Mouse (Mus musculus) CH12.LX (cell line): ENCODE measurements around the gene Calcoco2.

Source experiments
- CTCF ChIP-seq, 2 experiments: IDR thresholded peaks in 1 of 2; conservative IDR thresholded peaks in 1 of 2; 2 replicates each; pipeline ENCODE4 v1.5.1; 2011 to 2012; ENCODE audit warnings: low read depth in 2 of 2, low read length in 2 of 2, improper control_type of control experiment in 1 of 2, inconsistent platforms in 1 of 2, mild to moderate bottlenecking in 1 of 2, moderate library complexity in 1 of 2
- E2F4 ChIP-seq: IDR thresholded peaks from 2 replicates; pipeline ENCODE4 v1.6.1; 2011; ENCODE audit warnings: low read depth, low read length, improper control_type of control experiment; ENCODE audit not compliant: insufficient replicate concordance
- ETS1 ChIP-seq: conservative IDR thresholded peaks from 2 replicates; pipeline ENCODE4 v1.6.1; 2012; ENCODE audit warnings: low read depth, mild to moderate bottlenecking, inconsistent platforms, low read length, improper control_type of control experiment, moderate library complexity
- GABPA ChIP-seq: IDR thresholded peaks from 2 replicates; pipeline ENCODE4 v1.6.1; 2012; ENCODE audit warnings: low read depth, low read length, improper control_type of control experiment, inconsistent platforms; ENCODE audit not compliant: insufficient replicate concordance
- HCFC1 ChIP-seq: IDR thresholded peaks from 2 replicates; pipeline ENCODE4 v1.6.1; 2012; ENCODE audit warnings: low read depth, mild to moderate bottlenecking, inconsistent platforms, low read length, improper control_type of control experiment
- MAX ChIP-seq: IDR thresholded peaks from 2 replicates; pipeline ENCODE4 v1.6.1; 2011; ENCODE audit warnings: low read length, improper control_type of control experiment
- MAZ ChIP-seq: IDR thresholded peaks from 2 replicates; pipeline ENCODE4 v1.6.1; 2012; ENCODE audit warnings: low read depth, mild to moderate bottlenecking, inconsistent platforms, low read length, improper control_type of control experiment, moderate library complexity
- MEF2A ChIP-seq: IDR thresholded peaks from 2 replicates; pipeline ENCODE4 v1.6.1; 2014; ENCODE audit warnings: low read depth, mild to moderate bottlenecking, inconsistent platforms, low read length, improper control_type of control experiment, borderline replicate concordance
- POLR2A ChIP-seq: IDR thresholded peaks from 2 replicates; pipeline ENCODE4 v1.6.1; 2011; ENCODE audit warnings: low read depth, mild to moderate bottlenecking, improper control_type of control experiment, low read length
- SMC3 ChIP-seq: IDR thresholded peaks from 2 replicates; pipeline ENCODE4 v1.6.1; 2011; ENCODE audit warnings: low read depth, low read length, improper control_type of control experiment

GRCm38 (mm10) chr11:96087981-96088380 is 23.8 kb downstream of the Calcoco2 start:
- TF ChIP-seq SMC3 (no peak), E2F4 (no peak), HCFC1 (no peak), MAX (no peak), MEF2A (no peak), POLR2A (no peak), GABPA (no peak), CTCF (conservative IDR thresholded peaks at IDR 0.05 in 1 of 2, IDR thresholded peaks at IDR 0.05 in 1 of 2; ENCODE audit: low read depth in 2 of 2, low read length in 2 of 2) (peak; percentile 5 to 37; a peak in 2 of 4 replicates), ETS1 (no peak), MAZ (no peak)
